Comparison of ENCODE assay signal across 23 mouse cellular contexts in genomic region chr2:131046025-131046424, GRCm38 (mm10). TPM values are rescaled to one million over a fixed set of nuclear protein-coding genes. Genes with fewer than 3 reads are reported as not detected.
DNase-seq lines count a peak whose midpoint lies in the region; ATAC-seq and TF ChIP-seq lines count a peak whose summit lies in the region.
"Had no signal": no experiment of that assay in that cellular context is flagged by ENCODE, and none has a peak within 500 bp of the region (broad histone marks: within the 10 kb centered on the region; RNA-seq: fewer than 3 reads in every experiment).

No protein-coding gene starts in this region.

- 88% methylated on average over 2 of the region's 2 CpGs for WGBS in kidney, embryonic 15.5 days
- 71% methylated on average over 2 of the region's 2 CpGs for WGBS in cerebellum, adult 2 months

- no peak for ATAC-seq in kidney, embryonic 15.5 days (replicated peaks; ENCODE audit: low FRiP score)
- ATAC-seq in megakaryocyte progenitor cell, adult 5-6 weeks (replicated peaks; ENCODE audit: poor library complexity), result peak; percentile 39
- ATAC-seq: CD4-positive, CD25-positive, alpha-beta regulatory T cell, adult 4 months; forebrain, embryonic 14.5 days; forebrain, embryonic 16.5 days had no signal

- no peak overlapping the region for H3K4me2 ChIP-seq in kidney, embryonic 15.5 days
- H3K4me2 ChIP-seq: embryonic facial prominence, embryonic 12.5 days; forebrain, embryonic 12.5 days had no signal

- peaks cover 31% of the 10 kb centered on the region for H3K27me3 ChIP-seq in kidney, embryonic 15.5 days
- H3K27me3 ChIP-seq in MEL (ENCODE audit: control insufficient read depth in 1 of 2, insufficient read depth in 2 of 2, low read length in 2 of 2), result no peaks in the 10 kb centered on the region
- no peaks in the 10 kb centered on the region for H3K27me3 ChIP-seq in cerebellum, adult 2 months (ENCODE audit: control insufficient read depth, insufficient read depth, low read length)

- H3K79me2 ChIP-seq in MEL (ENCODE audit: control insufficient read depth, insufficient read depth, low read length, poor library complexity), result no peaks in the 10 kb centered on the region

- no peaks in the 10 kb centered on the region for H3K36me3 ChIP-seq in kidney, embryonic 15.5 days
- H3K36me3 ChIP-seq in MEL (ENCODE audit: control insufficient read depth in 1 of 2, insufficient read depth in 2 of 2, low read length in 2 of 2), result peaks cover 0 to 13% of the 10 kb centered on the region in 2 experiments; a peak in 2 of 4 replicates
- H3K36me3 ChIP-seq: embryonic facial prominence, embryonic 10.5 days; embryonic facial prominence, embryonic 12.5 days; forebrain, embryonic 10.5 days; forebrain, embryonic 12.5 days; G1E had no signal

- no peak for DNase-seq in kidney, adult 11 months
- peak; percentile 16 for DNase-seq in MEL (ENCODE audit: low read depth, low spot score)
- no peak for DNase-seq in cerebellum, adult 2 months
- DNase-seq in gastrocnemius, postnatal 4 days (ENCODE audit: low spot score in 2 of 2), result no peak
- DNase-seq: adrenal gland, adult 2 months; adrenal gland, postnatal 10 days; adrenal gland, postnatal 25 days; B cell, adult 2 months; cerebellum, adult 11 months; cerebellum, adult 18-20 months; cerebellum, adult 9-10 months; cerebellum, postnatal 25 days had no signal

- peak; percentile 49 to 61 for TF ChIP-seq EP300 in MEL (IDR thresholded peaks at IDR 0.05; ENCODE audit: low read depth in 1 of 2, low read length in 2 of 2)

- peak overlapping the region; percentile 66 for H3K27ac ChIP-seq in kidney, embryonic 15.5 days
- H3K27ac ChIP-seq in MEL (ENCODE audit: control insufficient read depth, low read depth, low read length), result no peak overlapping the region
- H3K27ac ChIP-seq in cerebellum, adult 2 months (ENCODE audit: insufficient read depth, low read length), result no peak overlapping the region
- H3K27ac ChIP-seq: embryonic facial prominence, embryonic 10.5 days; embryonic facial prominence, embryonic 12.5 days; forebrain, embryonic 10.5 days; forebrain, embryonic 12.5 days had no signal

- no peak for TF ChIP-seq POLR2A in MEL (IDR thresholded peaks at IDR 0.05; ENCODE audit: control insufficient read depth in 1 of 2, insufficient read depth in 1 of 2, low read depth in 1 of 2, low read length in 2 of 2, poor library complexity in 1 of 2)
- TF ChIP-seq POLR2A in cerebellum, adult 2 months (IDR thresholded peaks at IDR 0.05; ENCODE audit: borderline replicate concordance, insufficient read depth, low read length), result no peak

- TF ChIP-seq CTCF in MEL (IDR thresholded peaks at IDR 0.05 in 2 of 3, conservative IDR thresholded peaks at IDR 0.05 in 1 of 3; ENCODE audit: control insufficient read depth in 1 of 3, insufficient read depth in 1 of 3, low read depth in 2 of 3, low read length in 3 of 3, poor library complexity in 1 of 3, severe bottlenecking in 1 of 3), result no peak
- no peak for TF ChIP-seq CTCF in cerebellum, adult 2 months (IDR thresholded peaks at IDR 0.05; ENCODE audit: borderline replicate concordance, insufficient read depth, low read depth, low read length)

- H3K9me3 ChIP-seq in kidney, embryonic 15.5 days (replicated peaks), result no peaks in the 10 kb centered on the region
- H3K9me3 ChIP-seq in MEL (replicated peaks; ENCODE audit: insufficient read depth, low read length), result no peaks in the 10 kb centered on the region
- H3K9me3 ChIP-seq: embryonic facial prominence, embryonic 10.5 days; embryonic facial prominence, embryonic 12.5 days; forebrain, embryonic 10.5 days; forebrain, embryonic 12.5 days; G1E had no signal

- no peak overlapping the region for H3K9ac ChIP-seq in kidney, embryonic 15.5 days
- H3K9ac ChIP-seq in MEL (ENCODE audit: control insufficient read depth, low read depth, low read length, poor library complexity, severe bottlenecking), result no peak overlapping the region
- H3K9ac ChIP-seq: embryonic facial prominence, embryonic 12.5 days; forebrain, embryonic 12.5 days had no signal

- no peak overlapping the region for H3K4me3 ChIP-seq in kidney, embryonic 15.5 days (replicated peaks)
- no peak overlapping the region for H3K4me3 ChIP-seq in MEL (ENCODE audit: control insufficient read depth in 1 of 2, insufficient read depth in 1 of 2, low read depth in 2 of 2, low read length in 2 of 2)
- no peak overlapping the region for H3K4me3 ChIP-seq in cerebellum, adult 2 months (replicated peaks; ENCODE audit: insufficient read depth, low read depth, low read length)
- H3K4me3 ChIP-seq: embryonic facial prominence, embryonic 10.5 days; embryonic facial prominence, embryonic 12.5 days; forebrain, embryonic 10.5 days; forebrain, embryonic 12.5 days had no signal

- H3K4me1 ChIP-seq in kidney, embryonic 15.5 days, result peaks cover 26% of the 10 kb centered on the region
- H3K4me1 ChIP-seq in MEL (ENCODE audit: control insufficient read depth in 1 of 2, insufficient read depth in 2 of 2, low read length in 2 of 2), result peaks cover 11 to 13% of the 10 kb centered on the region in 2 experiments
- H3K4me1 ChIP-seq in cerebellum, adult 2 months (ENCODE audit: control insufficient read depth, insufficient read depth, low read length), result no peaks in the 10 kb centered on the region

- TF ChIP-seq RAD21 in MEL (IDR thresholded peaks at IDR 0.05; ENCODE audit: low read depth, low read length), result no peak

TF ChIP-seq in MEL, 35 proteins besides CTCF, POLR2A, EP300 and RAD21:
- TF ChIP-seq TCF12 (IDR thresholded peaks at IDR 0.05; ENCODE audit: low read depth, low read length), result peak; percentile 69; the same call in 1 of the 2 replicates
- no peak for TF ChIP-seq GABPA (IDR thresholded peaks at IDR 0.05; ENCODE audit: low read depth, low read length)
- peak; percentile 26; the same call in 1 of the 2 replicates for TF ChIP-seq RCOR1 (IDR thresholded peaks at IDR 0.05; ENCODE audit: low read depth, low read length)
- TF ChIP-seq GATA1 (IDR thresholded peaks at IDR 0.05; ENCODE audit: low read depth, low read length), result peak; percentile 55
- 0 out of 2 replicates have a peak, but pooled peaks have one; percentile 34 for TF ChIP-seq ETS1 (IDR thresholded peaks at IDR 0.05; ENCODE audit: low read depth, low read length)
TF ChIP-seq in MEL: peak in this region for 4.

RNA-seq across cellular contexts. Expression of gene Gfra4, which starts 3.1 kb away (rescaled TPM):
- polyA plus RNA-seq in kidney, embryonic 15.5 days (2015; fragmentation: Nextera tagmentation; extraction: Ambion mirVana), result 15.1 and 17.0 TPM in 2 replicates
- total RNA-seq in MEL (2012; rRNA removed), result 0.10 TPM in 1 of 2 replicates, not detected in the other
- not detected for polyA plus RNA-seq in MEL (2012; ENCODE audit: insufficient read depth in 1 of 2, insufficient read length in 2 of 2, low read depth in 1 of 2, low replicate concordance in 2 of 2, missing spikeins in 1 of 2)
- total RNA-seq in megakaryocyte progenitor cell, adult 5-6 weeks (2015), result not detected in 2 replicates
- total RNA-seq in megakaryocyte progenitor cell, adult 5-6 weeks (2017), result not detected in 2 replicates
- polyA plus RNA-seq in cerebellum, adult 2 months (2012; rRNA removed), result 75.1 and 87.0 TPM in 2 replicates
- total RNA-seq in gastrocnemius, postnatal 4 days (2021), result 1 to 10 TPM; 5.5 to 6.5 TPM
- total RNA-seq: CH12.LX, G1E had no signal
- polyA plus RNA-seq: CD4-positive, CD25-positive, alpha-beta regulatory T cell, adult 4 months; G1E had no signal

RNA-seq across cellular contexts. Expression of gene Adam33, which starts 17.6 kb away (rescaled TPM):
- 3.6 and 4.9 TPM in 2 replicates for polyA plus RNA-seq in kidney, embryonic 15.5 days (2015; fragmentation: Nextera tagmentation; extraction: Ambion mirVana)
- total RNA-seq in MEL (2012; rRNA removed), result 0.12 TPM in 1 of 2 replicates, not detected in the other
- under 1 TPM in 1 of 2 experiments, not detected in 1; 0.28 TPM for polyA plus RNA-seq in MEL (2012; ENCODE audit: insufficient read depth in 1 of 2, insufficient read length in 2 of 2, low read depth in 1 of 2, low replicate concordance in 2 of 2, missing spikeins in 1 of 2)
- total RNA-seq in megakaryocyte progenitor cell, adult 5-6 weeks (2015), result not detected in 2 replicates
- not detected in 2 replicates for total RNA-seq in megakaryocyte progenitor cell, adult 5-6 weeks (2017)
- 1.5 and 3.6 TPM in 2 replicates for polyA plus RNA-seq in cerebellum, adult 2 months (2012; rRNA removed)
- total RNA-seq in gastrocnemius, postnatal 4 days (2021), result 10 to 100 TPM; 13.2 to 15.2 TPM
- polyA plus RNA-seq: G1E had no signal

RNA-seq across cellular contexts. Expression of gene Siglec1, which starts 40.5 kb away (rescaled TPM):
- polyA plus RNA-seq in kidney, embryonic 15.5 days (2015; fragmentation: Nextera tagmentation; extraction: Ambion mirVana), result 0.35 and 0.49 TPM in 2 replicates
- 0.04 TPM in 1 of 2 replicates, not detected in the other for total RNA-seq in MEL (2012; rRNA removed)
- polyA plus RNA-seq in MEL (2012; ENCODE audit: insufficient read depth in 1 of 2, insufficient read length in 2 of 2, low read depth in 1 of 2, low replicate concordance in 2 of 2, missing spikeins in 1 of 2), result under 1 TPM in 1 of 2 experiments, not detected in 1; 0.07 TPM
- 0.05 and 0.07 TPM in 2 replicates for total RNA-seq in megakaryocyte progenitor cell, adult 5-6 weeks (2015)
- total RNA-seq in megakaryocyte progenitor cell, adult 5-6 weeks (2017), result 0.10 TPM in 1 of 2 replicates, not detected in the other
- polyA plus RNA-seq in cerebellum, adult 2 months (2012; rRNA removed), result 0.07 and 0.17 TPM in 2 replicates
- total RNA-seq in gastrocnemius, postnatal 4 days (2021), result 1 to 10 TPM; 2.5 to 2.9 TPM
- total RNA-seq: CH12.LX had no signal
- polyA plus RNA-seq: CD4-positive, CD25-positive, alpha-beta regulatory T cell, adult 4 months; G1E had no signal

Comparison
In these comparisons a context has a peak if more than half of its experiments do, and no peak if none do; other contexts are left out.
1. RNA of gene Adam33, which starts 17.6 kb away (total RNA-seq): 13.2 to 15.2 TPM in gastrocnemius, postnatal 4 days; 0.12 TPM in MEL and not detected in megakaryocyte progenitor cell, adult 5-6 weeks; every median in the first group is over 10 times any median in the second.